Mouse (Mus musculus) midbrain, embryonic 14.5 days (tissue): ENCODE results near the gene Hnrnpm. TPM values are rescaled to one million over a fixed set of nuclear protein-coding genes. Genes with fewer than 3 reads are reported as not detected.
"Not testable (repeated sequence)": the region's sequence is repeated elsewhere in the genome, so short reads cannot be mapped to it uniquely, and the experiment has no call there.

Experiments used
- ATAC-seq: fragments of 200-750 bp; cut with Nextera tagmentation; 2 replicates; pipeline ENCODE4 v1.8.0; 2017; ENCODE audit warnings: moderate number of reproducible peaks, moderate library complexity; ENCODE audit not compliant: low FRiP score, low TSS enrichment
- DNase-seq: peaks from one replicate; pipeline ENCODE4 v3.0.0-alpha.2; 2015
- H3K27ac ChIP-seq: fragments of 300-500 bp; sonication (generic); replicated peaks from 2 replicates; pipeline ENCODE4 v1.5.1; 2014; ENCODE audit warnings: mild to moderate bottlenecking, low read depth, low read length, moderate library complexity
- H3K27me3 ChIP-seq: fragments of 300-500 bp; sonication (generic); 2 replicates; pipeline ENCODE4 v1.6.1; 2014; ENCODE audit warnings: low read length, control low read depth, mixed read lengths; ENCODE audit not compliant: control insufficient read depth, insufficient read depth
- H3K36me3 ChIP-seq: fragments of 300-500 bp; sonication (generic); 2 replicates; pipeline ENCODE4 v1.6.1; 2014; ENCODE audit warnings: low read length, control low read depth; ENCODE audit not compliant: control insufficient read depth, insufficient read depth
- H3K4me1 ChIP-seq: fragments of 300-500 bp; sonication (generic); 2 replicates; pipeline ENCODE4 v1.6.1; 2014; ENCODE audit warnings: mild to moderate bottlenecking, antibody characterized with exemption, low read length, control low read depth; ENCODE audit not compliant: control insufficient read depth, insufficient read depth
- H3K4me2 ChIP-seq: fragments of 300-500 bp; sonication (generic); 2 replicates; pipeline ENCODE4 v1.6.1; 2014; ENCODE audit warnings: mild to moderate bottlenecking, low read length, moderate library complexity
- H3K4me3 ChIP-seq: fragments of 300-500 bp; sonication (generic); replicated peaks from 2 replicates; pipeline ENCODE4 v1.5.1; 2014; ENCODE audit warnings: low read depth, low read length
- H3K9ac ChIP-seq: fragments of 300-500 bp; sonication (generic); replicated peaks from 2 replicates; pipeline ENCODE4 v1.6.1; 2014; ENCODE audit warnings: mild to moderate bottlenecking, low read length, moderate library complexity
- H3K9me3 ChIP-seq: fragments of 300-500 bp; sonication (generic); 2 replicates; pipeline ENCODE4 v1.6.1; 2016; ENCODE audit warnings: low read length, control low read depth, mixed read lengths; ENCODE audit not compliant: control insufficient read depth
- WGBS: fragments of 180-500 bp; shearing (Covaris S2); extraction: QIAGEN DNeasy Blood & Tissue Kit; methylation state at CpG from one replicate; pipeline ENCODE4 v1.1.7; 2014; 5-methylcytosine and 5-hydroxymethylcytosine counted together
- polyA plus RNA-seq: library from polyadenylated mRNA; unstranded; fragments of >200 nt; fragmentation: Nextera tagmentation; extraction: Ambion mirVana; gene quantifications from 2 replicates; pipeline ENCODE4 v1.2.1, GENCODE M21; 2014

Hnrnpm gene
- polyA plus RNA-seq, 1 experiment from 2014 or later, result 214 TPM

DNA sequence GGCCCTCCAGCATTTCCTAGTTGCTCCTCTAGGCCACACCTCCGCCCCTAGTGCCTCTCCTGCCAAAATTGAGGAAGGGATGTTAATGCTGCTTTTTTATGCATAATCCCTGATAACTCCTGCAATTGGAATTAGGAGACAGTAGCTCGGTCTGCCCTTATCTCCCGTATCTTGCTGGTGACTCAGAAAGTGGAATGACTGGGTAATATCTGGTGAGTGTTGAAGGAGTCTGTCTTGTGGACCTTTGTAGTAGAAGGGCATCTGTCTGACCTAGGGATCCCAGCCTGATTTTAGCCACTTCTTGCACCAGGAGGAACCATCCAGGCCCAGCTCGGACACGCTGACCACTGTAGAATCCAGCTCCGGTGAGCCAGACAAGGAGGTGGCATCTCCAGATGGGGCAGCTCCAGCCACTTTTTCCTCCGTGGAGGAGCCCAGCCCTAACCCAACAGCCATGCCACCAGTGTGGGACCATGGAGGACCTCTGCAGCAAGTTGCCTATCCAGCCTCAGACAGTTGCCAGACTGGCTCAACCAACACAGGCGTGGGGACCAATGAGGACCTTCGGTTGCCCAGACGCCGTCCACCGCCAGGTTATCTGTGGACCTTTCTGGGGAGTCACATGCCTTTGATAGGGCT lies 57.1 kb downstream of the Hnrnpm start:
- DNase-seq, result no peak
- ATAC-seq, result peak; percentile 28; the same call in 1 of the 2 replicates
- WGBS, result 75% methylated on average over 12 of the region's 12 CpGs

DNA sequence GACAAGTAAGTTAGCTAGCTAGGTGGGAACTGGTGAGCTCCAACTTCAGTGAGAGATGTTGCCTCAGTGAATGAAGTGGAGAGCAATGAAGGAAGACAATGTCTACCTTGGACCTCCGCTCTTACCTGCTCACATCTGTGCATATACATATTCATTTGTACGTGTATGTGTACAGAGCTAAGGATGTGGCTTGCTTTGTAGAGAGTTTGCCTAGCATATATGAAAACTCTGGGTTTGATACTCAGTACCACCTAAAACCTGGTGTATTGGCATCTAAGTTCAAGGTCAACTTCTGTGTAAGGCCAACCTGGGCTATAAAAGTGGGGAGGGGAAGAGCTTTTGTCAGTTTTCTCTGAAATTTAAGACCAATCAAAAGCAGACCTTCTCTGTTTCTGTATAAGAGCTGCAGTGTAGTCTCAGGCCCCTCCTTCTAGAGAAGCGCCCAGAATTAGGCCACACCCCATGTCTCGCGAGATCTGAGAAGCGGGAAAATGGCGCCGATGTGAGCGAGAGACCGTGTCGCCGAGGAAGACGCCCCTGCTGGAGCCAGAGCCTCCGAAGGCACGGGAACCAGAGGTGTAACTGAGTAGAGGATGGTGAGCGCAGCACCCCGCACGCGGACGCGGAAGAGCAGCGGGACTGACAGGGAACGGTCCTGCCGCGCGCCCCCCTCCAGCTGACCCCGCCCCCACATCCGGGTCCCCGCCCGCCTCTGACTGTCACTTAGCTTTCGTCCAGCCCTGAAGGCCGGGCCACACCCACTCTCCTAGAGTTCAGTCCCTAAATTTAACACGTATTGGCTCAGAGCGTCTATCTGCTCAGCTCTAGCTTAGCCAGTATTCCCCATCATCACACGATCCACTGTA lies 57.8 kb downstream of the Hnrnpm start, which contains the start of gene Zfp414:
Zfp414 (plus strand) TSS at position 470 of the 866 bp plus-strand sequence.
- peaks cover 24% of the 10 kb centered on the region for H3K36me3 ChIP-seq
- peak; percentile 94 for ATAC-seq
- WGBS, result 3% methylated on average over 35 of the region's 35 CpGs

More for the DNA sequence above, 57.1 kb downstream of the Hnrnpm start:
- Histone ChIP-seq H3K4me2 (peak overlapping the region; percentile 61), H3K27me3 (no peaks in the 10 kb centered on the region), H3K9ac (peak overlapping the region; percentile 72), H3K9me3 (no peaks in the 10 kb centered on the region), H3K36me3 (peaks cover 24% of the 10 kb centered on the region), H3K4me1 (peaks cover 16% of the 10 kb centered on the region), H3K4me3 (peak overlapping the region; percentile 50), H3K27ac (peak overlapping the region; percentile 96)

GRCm38 (mm10) chr17:33627281-33627680 lies 59.4 kb downstream of the Hnrnpm start:
- no peaks in the 10 kb centered on the region for H3K27me3 ChIP-seq
- no peak overlapping the region for H3K4me3 ChIP-seq
- no peak for ATAC-seq
- DNase-seq, result no peak
- H3K9me3 ChIP-seq, result no peaks in the 10 kb centered on the region
- 88% methylated on average over 3 of the region's 3 CpGs for WGBS
- no peak overlapping the region for H3K9ac ChIP-seq
- H3K4me1 ChIP-seq, result peaks cover 16% of the 10 kb centered on the region
- peaks cover 20% of the 10 kb centered on the region for H3K36me3 ChIP-seq
- no peak overlapping the region for H3K4me2 ChIP-seq
- no peak overlapping the region for H3K27ac ChIP-seq

More for the DNA sequence above, 57.8 kb downstream of the Hnrnpm start, which contains the start of gene Zfp414:
- no peaks in the 10 kb centered on the region for H3K9me3 ChIP-seq
- peak within 1 kb of the TSS; percentile 50 for H3K4me3 ChIP-seq
- H3K27ac ChIP-seq, result peak within 1 kb of the TSS; percentile 96
- H3K9ac ChIP-seq, result peak within 1 kb of the TSS; percentile 72
- no peaks in the 10 kb centered on the region for H3K27me3 ChIP-seq
- H3K4me2 ChIP-seq, result peak within 1 kb of the TSS; percentile 61
- DNase-seq, result peak; percentile 98
- peaks cover 16% of the 10 kb centered on the region for H3K4me1 ChIP-seq

GRCm38 (mm10) chr17:33613726-33614125 lies 72.9 kb downstream of the Hnrnpm start:
- WGBS, result 88% methylated on average over 5 of the region's 5 CpGs
- ATAC-seq, H3K27ac ChIP-seq, H3K4me1 ChIP-seq, H3K4me2 ChIP-seq, H3K27me3 ChIP-seq, H3K9me3 ChIP-seq, H3K9ac ChIP-seq, H3K36me3 ChIP-seq, DNase-seq, H3K4me3 ChIP-seq: not testable (repeated sequence)

DNA sequence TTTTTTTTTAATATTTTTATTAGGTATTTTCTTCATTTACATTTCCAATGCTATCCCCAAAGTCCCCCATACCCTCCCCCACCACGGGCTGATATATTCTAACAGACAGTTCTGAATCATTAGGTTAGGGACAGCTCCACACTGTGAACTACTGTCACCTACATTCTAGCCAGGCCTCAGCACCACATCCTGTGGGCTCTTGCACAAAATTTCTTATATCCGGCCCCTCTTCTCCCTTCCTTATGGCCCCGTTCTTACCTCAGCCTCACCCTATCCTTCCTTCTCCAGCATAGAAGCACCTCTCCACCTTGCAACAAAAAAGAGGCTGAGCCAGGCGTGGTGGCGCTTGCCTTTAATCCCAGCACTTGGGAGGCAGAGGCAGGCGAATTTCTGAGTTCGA lies 76.1 kb downstream of the Hnrnpm start:
- Histone ChIP-seq H3K9ac (no peak overlapping the region), H3K9me3 (no peaks in the 10 kb centered on the region), H3K4me1 (no peaks in the 10 kb centered on the region), H3K4me3 (no peak overlapping the region), H3K27ac (no peak overlapping the region), H3K27me3 (no peaks in the 10 kb centered on the region), H3K36me3 (no peaks in the 10 kb centered on the region), H3K4me2 (no peak overlapping the region)
- ATAC-seq (no peak), DNase-seq (no peak)
- WGBS, result 92% methylated on average over 7 of the region's 7 CpGs

- ATAC-seq (no peak), DNase-seq (no peak)
- H3K4me1 ChIP-seq, result no peaks in the 10 kb centered on the region
- H3K27me3 ChIP-seq, result no peaks in the 10 kb centered on the region
- no peak overlapping the region for H3K4me3 ChIP-seq
- H3K36me3 ChIP-seq, result no peaks in the 10 kb centered on the region
- no peaks in the 10 kb centered on the region for H3K9me3 ChIP-seq
- no peak overlapping the region for H3K4me2 ChIP-seq
- no peak overlapping the region for H3K27ac ChIP-seq
- WGBS, result 83% methylated on average over 2 of the region's 2 CpGs
- H3K9ac ChIP-seq, result no peak overlapping the region
These were observed 79.4 kb downstream of the Hnrnpm start for GRCm38 (mm10) chr17:33607273-33607672.

- H3K9ac ChIP-seq, result no peak overlapping the region
- no peak overlapping the region for H3K4me3 ChIP-seq
- H3K4me2 ChIP-seq, result no peak overlapping the region
- H3K27ac ChIP-seq, result no peak overlapping the region
- 84% methylated on average over 12 of the region's 12 CpGs for WGBS
- no peaks in the 10 kb centered on the region for H3K27me3 ChIP-seq
- no peak for ATAC-seq
- H3K9me3 ChIP-seq, result 0 out of 2 replicates have a peak, but pooled peaks cover 10% of the 10 kb centered on the region
- H3K36me3 ChIP-seq, result no peaks in the 10 kb centered on the region
- H3K4me1 ChIP-seq, result no peaks in the 10 kb centered on the region
- no peak for DNase-seq
These were observed 84.7 kb downstream of the Hnrnpm start for GRCm38 (mm10) chr17:33601947-33602346.

- H3K4me1 ChIP-seq, result no peaks in the 10 kb centered on the region
- H3K27me3 ChIP-seq, result no peaks in the 10 kb centered on the region
- no peak overlapping the region for H3K27ac ChIP-seq
- no peak overlapping the region for H3K4me2 ChIP-seq
- no peak for DNase-seq
- H3K4me3 ChIP-seq, result no peak overlapping the region
- 79% methylated on average over 3 of the region's 3 CpGs for WGBS
- 0 out of 2 replicates have a peak, but pooled peaks cover 10% of the 10 kb centered on the region for H3K9me3 ChIP-seq
- no peaks in the 10 kb centered on the region for H3K36me3 ChIP-seq
- no peak for ATAC-seq
- H3K9ac ChIP-seq, result no peak overlapping the region
These were observed 85.8 kb downstream of the Hnrnpm start for GRCm38 (mm10) chr17:33600831-33601230.
